Mouse (Mus musculus): ENCODE results near the gene Eif2b4.

DNA sequence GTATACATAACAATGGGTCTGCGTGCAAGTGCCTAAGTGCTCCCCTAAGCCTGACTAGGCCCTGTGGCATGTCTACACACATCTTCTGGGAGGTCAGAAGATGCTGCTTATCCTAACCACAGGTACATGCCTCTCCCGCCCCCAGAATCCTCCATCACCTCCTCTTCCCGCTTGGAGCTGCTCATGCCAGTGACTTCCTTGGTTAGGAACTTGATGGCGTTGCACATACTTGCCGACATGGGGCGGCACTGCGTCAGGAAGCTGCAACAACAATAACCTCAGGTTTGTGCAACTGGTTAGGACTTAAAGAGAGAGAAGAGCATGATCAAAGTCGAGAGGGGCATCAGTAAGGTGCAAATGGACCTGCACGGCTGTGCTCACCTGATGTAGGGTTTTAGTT lies 3.0 kb downstream of the Eif2b4 start:
- TF ChIP-seq MAFK (IDR thresholded peaks at IDR 0.05; ENCODE audit: insufficient read depth, low read depth, low read length) (no peak), CHD2 (IDR thresholded peaks at IDR 0.05; ENCODE audit: low read depth, low read length) (no peak)

All from ES-E14 (cell line).